Mouse (Mus musculus) left cerebral cortex, adult 9 months (tissue): Measurements from ENCODE around the gene Slc9a9.

ENCODE experiments used
- DNase-seq, 2 experiments: peaks; one replicate each; pipeline ENCODE4 v3.0.0; 2022; ENCODE audit warnings: low spot score in 2 of 2

Slc9a9 gene

DNA sequence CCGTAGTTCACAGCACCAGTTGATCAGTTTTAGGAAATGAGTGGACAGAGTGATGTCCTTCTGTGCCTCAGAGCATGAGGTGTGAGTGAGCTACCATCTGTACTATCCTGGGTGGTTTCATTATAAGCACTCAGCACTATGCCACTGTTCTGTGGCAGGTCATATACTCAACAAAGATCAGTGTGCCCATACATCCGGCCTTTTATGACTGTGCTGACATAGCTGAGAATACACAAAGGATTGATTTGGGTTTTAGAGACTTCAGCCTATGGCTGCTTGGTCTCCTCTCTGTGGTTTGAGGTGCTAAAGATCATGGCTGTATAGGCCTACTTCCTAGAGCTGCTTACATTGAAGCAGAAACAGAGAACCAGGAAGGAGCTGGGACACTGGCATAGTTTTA is 12.6 kb downstream of the Slc9a9 start:
- no peak for DNase-seq

DNA sequence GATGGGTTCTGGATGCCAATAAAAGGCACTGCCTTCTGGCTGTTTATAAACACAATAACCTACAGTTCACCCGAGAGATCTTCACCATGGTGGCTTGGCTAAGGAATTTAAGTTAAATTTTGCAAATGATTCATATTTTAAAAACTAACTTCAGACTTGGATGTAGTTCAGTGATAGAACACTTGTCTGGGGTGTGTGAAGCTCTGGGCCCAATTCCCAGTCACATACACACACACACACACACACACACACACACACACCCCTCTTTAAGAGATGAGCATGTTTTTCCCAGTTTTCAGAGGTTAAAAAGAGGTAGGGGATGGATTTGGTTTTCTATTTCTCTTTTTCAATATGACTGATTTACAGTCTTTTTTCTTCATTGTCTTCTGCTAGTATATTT is 15.9 kb downstream of the Slc9a9 start:
- no peak for DNase-seq

- DNase-seq: no peak
Observed at GRCm38 (mm10) chr9:94686380-94686779, 16.7 kb downstream of the Slc9a9 start.

DNA sequence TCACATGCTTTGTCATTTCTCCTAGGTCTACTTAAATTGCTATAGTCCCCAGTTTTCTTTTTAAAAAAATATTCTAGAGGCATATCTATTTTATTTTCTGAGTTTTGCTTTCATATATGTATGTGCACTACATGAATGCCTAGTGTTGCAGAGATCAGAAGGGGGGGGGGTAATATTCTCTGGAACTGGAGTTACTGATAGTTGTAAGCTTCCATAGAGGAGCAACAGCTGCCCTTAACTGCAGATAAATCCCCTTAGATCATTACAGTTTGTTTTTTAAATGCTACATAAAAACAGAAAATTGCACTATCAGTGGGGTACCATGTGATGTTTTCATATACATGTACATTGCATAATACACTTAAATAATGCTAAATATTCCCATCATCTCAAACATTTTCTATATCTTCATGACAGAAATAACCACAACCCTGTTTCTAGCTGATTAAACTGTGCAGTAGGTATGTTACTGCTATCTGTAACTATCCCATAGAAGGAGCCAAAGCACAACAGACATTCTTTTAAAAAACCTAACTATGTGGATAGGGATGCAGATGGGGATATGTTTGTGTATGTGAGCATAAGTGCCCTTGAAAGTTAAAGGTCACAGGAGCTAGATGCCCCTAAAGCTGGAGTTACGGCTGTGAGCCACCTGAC is 17.6 kb downstream of the Slc9a9 start:
- DNase-seq: no peak

DNA sequence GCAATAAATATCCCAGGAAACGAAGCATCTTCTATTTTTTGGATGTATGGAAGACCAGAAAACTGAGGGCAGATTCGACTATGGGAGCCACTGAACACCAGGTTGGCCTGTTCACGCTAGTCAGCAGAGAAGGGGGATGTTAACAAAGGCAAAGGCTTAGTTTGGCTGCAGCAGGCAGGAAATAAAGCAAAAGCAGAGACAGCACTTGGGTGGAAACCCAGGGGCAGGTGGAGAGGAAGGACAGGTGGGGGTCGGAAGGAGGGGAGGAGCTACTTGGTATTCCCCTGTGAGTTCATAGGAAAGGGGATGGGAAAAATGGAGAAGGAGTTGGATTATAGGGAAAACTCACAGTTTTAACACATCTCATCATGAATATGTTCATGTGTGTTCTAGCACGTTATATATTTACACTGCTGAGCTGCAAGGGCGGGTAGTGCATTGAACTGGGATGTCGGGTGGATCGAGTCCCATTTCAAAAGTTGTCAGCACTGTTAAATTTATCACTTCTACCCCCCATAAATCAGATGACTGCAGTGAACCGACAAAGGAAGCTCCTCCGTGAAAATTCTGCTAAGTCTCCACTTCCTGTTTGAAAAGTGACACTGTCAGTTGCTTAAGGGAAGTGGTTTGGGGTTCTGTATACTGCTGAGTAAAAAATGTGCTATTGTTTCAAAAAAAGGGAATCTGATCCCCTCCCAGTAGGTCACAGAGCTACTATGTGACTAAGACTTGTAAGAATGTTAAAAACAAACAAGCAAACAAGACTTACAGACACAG is 21.8 kb downstream of the Slc9a9 start:
- DNase-seq: no peak

DNA sequence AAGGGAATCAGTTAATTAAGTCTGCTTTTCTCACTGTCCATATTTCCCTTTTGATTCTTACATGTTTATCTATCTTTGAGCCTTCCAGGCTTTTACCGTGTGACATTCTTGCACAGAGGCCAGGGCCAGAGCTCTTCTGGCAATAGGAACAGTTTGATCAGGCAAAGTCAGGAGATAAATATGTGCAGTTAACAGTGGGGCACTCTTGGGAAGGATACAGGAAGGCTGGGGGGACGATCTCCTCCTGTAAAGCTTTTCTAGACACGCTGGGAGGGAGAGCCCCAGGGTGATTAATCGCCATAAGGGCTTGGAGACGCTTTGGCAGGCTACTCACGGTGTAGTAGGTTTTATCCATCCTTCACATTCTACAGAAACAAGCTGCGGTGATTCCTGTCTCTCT is 22.4 kb downstream of the Slc9a9 start:
- DNase-seq: no peak

GRCm38 (mm10) chr9:94694243-94694642 is 24.5 kb downstream of the Slc9a9 start:
- no peak for DNase-seq

DNA sequence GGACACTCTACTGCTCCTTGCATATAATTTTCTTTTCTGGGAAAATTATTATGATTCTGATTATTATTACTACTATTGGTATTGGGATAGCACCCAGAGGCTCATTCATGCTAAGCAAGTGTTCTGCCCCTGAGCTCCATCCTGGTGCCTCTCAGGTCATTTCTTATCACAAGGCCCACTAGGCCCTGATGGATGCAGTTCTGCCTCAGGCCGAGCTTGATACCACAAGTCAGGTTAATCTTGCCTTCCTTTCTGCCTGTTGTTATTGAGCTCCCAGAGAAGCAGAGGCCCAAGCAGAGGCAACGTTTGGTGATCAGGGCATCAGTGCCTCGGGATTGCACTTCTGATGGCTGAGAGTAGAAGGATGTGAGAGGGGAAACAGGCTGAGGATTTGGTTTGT is 25.3 kb downstream of the Slc9a9 start:
- no peak for DNase-seq

- no peak for DNase-seq
Observed at GRCm38 (mm10) chr9:94696539-94697079, 26.9 kb downstream of the Slc9a9 start.

DNA sequence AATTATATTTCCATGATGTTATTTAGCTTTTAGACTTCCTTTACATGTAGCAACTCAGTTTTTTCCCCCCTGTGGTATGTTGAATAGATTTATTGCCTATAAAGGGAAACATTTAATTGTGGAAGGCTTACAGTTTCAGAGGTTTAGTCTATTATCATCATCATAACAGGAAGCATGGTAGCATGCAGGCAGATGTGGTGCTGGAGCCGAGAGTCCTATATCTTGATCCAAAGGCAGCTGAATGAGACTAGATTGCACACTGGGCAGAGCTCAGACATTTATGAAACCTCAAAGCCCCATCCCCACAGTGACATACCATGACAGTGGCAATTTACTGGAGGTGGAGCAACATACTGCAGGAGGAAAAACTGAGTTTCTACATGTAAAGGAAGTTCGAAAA is 28.5 kb downstream of the Slc9a9 start:
- no peak for DNase-seq

DNA sequence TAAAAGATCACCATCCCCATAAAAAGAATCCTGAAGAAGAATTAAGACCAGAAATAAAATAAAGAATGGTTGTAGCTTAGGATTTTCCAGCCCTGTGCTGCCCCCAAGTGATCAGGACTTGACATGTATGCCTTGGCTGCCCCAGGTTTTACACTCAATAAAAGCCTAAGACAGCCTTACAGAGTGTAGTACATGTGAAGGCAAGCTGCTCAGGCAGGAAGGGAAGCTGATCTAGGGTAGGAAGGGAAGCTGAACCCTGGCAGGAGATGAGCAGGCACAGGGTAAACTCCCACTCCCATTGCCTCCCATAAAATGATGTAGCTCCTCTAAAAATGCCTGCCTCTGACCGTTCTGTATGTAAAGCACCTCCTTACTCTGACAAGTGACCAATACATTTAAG is 30.8 kb downstream of the Slc9a9 start:
- DNase-seq: peak in 1 of 2 experiments; percentile 72

DNA sequence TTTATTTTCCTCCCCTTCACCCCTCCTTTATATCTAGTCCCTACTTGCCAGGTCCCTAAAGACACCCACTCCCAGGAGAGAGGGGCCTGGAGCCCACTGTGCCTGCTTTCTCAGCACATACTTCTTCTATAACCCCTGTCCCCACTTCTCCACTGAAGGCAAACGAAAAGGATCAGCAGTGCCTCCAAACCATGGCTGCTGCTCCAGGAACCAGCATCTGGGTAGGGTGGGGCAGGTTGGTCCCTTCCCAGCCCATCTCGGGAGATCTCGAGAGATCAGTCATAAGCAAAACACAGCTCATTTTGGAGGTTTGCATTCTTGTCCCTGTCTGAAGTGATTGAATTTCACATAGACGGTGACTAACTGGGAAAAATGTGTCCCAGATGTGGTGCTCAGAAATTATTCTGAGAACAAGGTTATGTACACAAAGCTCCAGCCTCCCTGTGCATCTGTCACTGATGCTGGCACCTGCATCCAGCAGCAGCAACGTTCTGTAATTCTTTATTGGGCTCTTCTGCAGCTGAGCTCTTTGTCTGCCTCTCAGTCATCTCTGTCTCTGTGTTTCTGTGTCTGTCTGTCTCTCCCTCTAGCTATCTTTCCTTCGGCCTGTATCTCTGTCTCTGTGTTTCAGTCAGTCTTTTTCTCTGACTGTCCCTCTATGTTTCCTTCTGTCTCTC is 31.6 kb downstream of the Slc9a9 start:
- no peak for DNase-seq

- DNase-seq: no peak
Observed at GRCm38 (mm10) chr9:94701965-94702634, 32.4 kb downstream of the Slc9a9 start.

- peak in 1 of 2 experiments; percentile 34 for DNase-seq
Observed at GRCm38 (mm10) chr9:94704986-94705757, 35.5 kb downstream of the Slc9a9 start.

GRCm38 (mm10) chr9:94705758-94706026 is 36.0 kb downstream of the Slc9a9 start:
- no peak for DNase-seq

GRCm38 (mm10) chr9:94712084-94712483 is 42.4 kb downstream of the Slc9a9 start:
- no peak for DNase-seq

DNA sequence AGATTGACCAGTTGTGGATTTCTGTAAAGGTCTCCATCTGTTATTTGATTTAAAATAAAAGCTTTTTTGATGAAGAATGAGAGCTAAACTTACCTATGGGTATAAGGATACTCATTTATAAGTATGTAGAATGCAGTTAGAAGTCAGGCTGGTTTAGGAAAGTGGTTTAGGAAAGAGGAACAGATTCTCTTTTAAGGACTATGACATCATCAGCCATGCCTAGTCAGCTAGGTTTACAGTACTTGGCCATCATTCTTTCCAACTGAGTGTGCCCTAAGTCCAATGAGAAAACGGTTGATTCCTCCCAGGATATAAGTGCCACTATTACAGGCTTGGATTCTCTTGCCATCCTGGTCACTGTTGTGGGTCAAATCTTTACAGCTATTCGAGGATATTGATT is 47.0 kb downstream of the Slc9a9 start:
- DNase-seq: no peak

- no peak for DNase-seq
Observed at GRCm38 (mm10) chr9:94723631-94724030, 53.9 kb downstream of the Slc9a9 start.

DNA sequence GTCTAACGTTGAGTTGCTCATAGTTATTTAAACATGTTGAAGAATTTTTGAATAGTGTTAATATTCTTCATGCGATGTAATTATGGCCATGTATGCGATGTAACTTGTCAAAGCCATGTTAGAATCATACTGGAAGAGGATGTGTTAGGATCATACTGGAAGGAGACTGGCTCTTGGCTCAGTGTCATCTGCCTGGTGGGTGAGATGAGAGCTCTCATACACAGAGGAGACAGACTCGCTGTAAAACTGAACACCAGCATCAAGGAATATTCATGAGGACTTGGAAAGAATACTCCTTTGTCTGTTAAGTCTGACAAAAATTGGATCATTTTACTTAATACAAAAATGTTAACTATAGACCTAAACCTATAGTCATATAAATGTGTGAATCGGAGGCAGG is 55.4 kb downstream of the Slc9a9 start:
- DNase-seq: no peak

- no peak for DNase-seq
Observed at GRCm38 (mm10) chr9:94727457-94727856, 57.7 kb downstream of the Slc9a9 start.

- no peak for DNase-seq
Observed at GRCm38 (mm10) chr9:94730396-94730795, 60.7 kb downstream of the Slc9a9 start.

DNA sequence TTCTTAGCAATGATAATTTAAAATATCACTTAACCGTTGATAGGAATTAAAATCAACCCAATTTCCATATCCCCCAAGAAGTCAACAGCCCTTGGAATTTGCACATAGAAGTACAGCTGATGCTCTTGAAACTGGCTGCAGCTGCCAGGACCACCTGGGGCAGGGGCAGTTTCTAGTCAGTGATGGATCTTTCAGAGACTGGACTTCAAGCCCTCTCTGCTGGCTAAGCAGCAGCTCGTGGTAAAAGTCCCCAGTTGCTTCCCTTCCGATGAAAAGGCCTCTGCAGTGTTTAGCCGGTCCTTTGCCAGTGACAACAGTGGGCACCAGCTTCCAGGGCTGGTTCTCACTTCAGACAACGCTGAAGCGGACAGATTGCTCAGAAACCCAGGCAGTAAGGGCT is 62.4 kb downstream of the Slc9a9 start:
- DNase-seq: no peak
